Mouse (Mus musculus) hindbrain, embryonic 11.5 days (tissue): ENCODE measurements at regions not wholly inside any gene's neighbourhood (a gene's known extent, or its start where the extent isn't known, plus 50 kb on each side); places are given as distances from the start of the nearest gene placed in this dataset.

Source experiments
- ATAC-seq: fragments of 200-750 bp; cut with Nextera tagmentation; 2 replicates; pipeline ENCODE4 v1.8.0; 2017; ENCODE audit warnings: mild to moderate bottlenecking, moderate TSS enrichment, moderate library complexity; ENCODE audit not compliant: low FRiP score
- DNase-seq: peaks from one replicate; pipeline ENCODE4 v3.0.0-alpha.2; 2015; ENCODE audit warnings: low spot score
- H3K27ac ChIP-seq: fragments of 300-500 bp; sonication (generic); 2 replicates; pipeline ENCODE4 v1.5.1; 2014; ENCODE audit warnings: mild to moderate bottlenecking, low read depth, low read length
- H3K27me3 ChIP-seq: fragments of 300-500 bp; sonication (generic); 2 replicates; pipeline ENCODE4 v1.6.1; 2014; ENCODE audit warnings: mild to moderate bottlenecking, low read length, moderate library complexity, mixed read lengths; ENCODE audit not compliant: control insufficient read depth, insufficient read depth
- H3K36me3 ChIP-seq: fragments of 300-500 bp; sonication (generic); 2 replicates; pipeline ENCODE4 v1.6.1; 2014; ENCODE audit warnings: mild to moderate bottlenecking, low read length, moderate library complexity, mixed read lengths; ENCODE audit not compliant: control insufficient read depth, insufficient read depth
- H3K4me1 ChIP-seq: fragments of 300-500 bp; sonication (generic); replicated peaks from 2 replicates; pipeline ENCODE4 v1.6.1; 2014; ENCODE audit warnings: low read length, mixed read lengths; ENCODE audit not compliant: control insufficient read depth, insufficient read depth
- H3K4me2 ChIP-seq: fragments of 300-500 bp; sonication (generic); replicated peaks from 2 replicates; pipeline ENCODE4 v1.6.1; 2014; ENCODE audit warnings: mild to moderate bottlenecking, low read depth, low read length
- H3K4me3 ChIP-seq: fragments of 300-500 bp; sonication (generic); 2 replicates; pipeline ENCODE4 v1.5.1; 2014; ENCODE audit warnings: low read depth, low read length
- H3K9ac ChIP-seq: fragments of 300-500 bp; sonication (generic); 2 replicates; pipeline ENCODE4 v1.6.1; 2014; ENCODE audit warnings: low read depth, low read length
- H3K9me3 ChIP-seq: fragments of 300-500 bp; sonication (generic); 2 replicates; pipeline ENCODE4 v1.6.1; 2016; ENCODE audit warnings: low read length; ENCODE audit not compliant: control insufficient read depth
- WGBS: fragments of 180-500 bp; shearing (Covaris S2); extraction: QIAGEN DNeasy Blood & Tissue Kit; methylation state at CpG from one replicate; pipeline ENCODE4 v1.1.7; 2014; 5-methylcytosine and 5-hydroxymethylcytosine counted together

GRCm38 (mm10) chr9:34029503-34030169 lies 456.1 kb upstream of the Kirrel3 start:
- Histone ChIP-seq H3K4me3 (no peak overlapping the region), H3K4me1 (no peaks in the 10 kb centered on the region), H3K9me3 (no peaks in the 10 kb centered on the region), H3K27me3 (no peaks in the 10 kb centered on the region), H3K36me3 (no peaks in the 10 kb centered on the region), H3K9ac (no peak overlapping the region), H3K27ac (no peak overlapping the region), H3K4me2 (no peak overlapping the region)
- DNase-seq (peak; percentile 47), ATAC-seq (peak; percentile 67)
- 51% methylated on average over 10 of the region's 10 CpGs for WGBS

DNA sequence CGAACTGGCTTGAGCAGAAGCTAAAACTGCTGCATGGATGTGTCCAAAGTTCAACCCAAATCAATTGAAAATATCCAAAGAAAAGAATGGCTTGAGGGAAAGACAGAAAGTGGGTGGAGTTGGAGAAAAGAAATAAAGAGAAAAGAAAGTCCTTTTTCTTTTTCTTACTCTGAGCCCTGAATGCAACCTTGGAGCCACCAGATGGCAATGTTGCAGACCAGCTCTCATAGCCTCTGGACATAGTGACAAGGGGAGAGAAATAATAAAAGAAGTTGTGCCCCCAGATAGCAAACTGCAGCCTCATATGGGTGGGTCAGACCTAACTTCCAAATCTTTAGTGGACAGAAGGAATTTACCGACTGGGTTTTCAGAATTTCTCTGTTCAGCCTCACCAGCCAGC lies 431.3 kb upstream of the Kirrel3 start:
- Histone ChIP-seq H3K9ac (no peak overlapping the region), H3K27ac (no peak overlapping the region), H3K4me3 (no peak overlapping the region), H3K4me2 (no peak overlapping the region), H3K4me1 (no peaks in the 10 kb centered on the region), H3K36me3 (no peaks in the 10 kb centered on the region), H3K9me3 (no peaks in the 10 kb centered on the region), H3K27me3 (no peaks in the 10 kb centered on the region)
- no peak for ATAC-seq
- DNase-seq = peak; percentile 10
- 64% methylated on average over 2 of the region's 2 CpGs for WGBS
